Mouse (Mus musculus) kidney, embryonic 15.5 days (tissue): Measurements from ENCODE around the gene Osr1. TPM values are rescaled to one million over a fixed set of nuclear protein-coding genes. Genes with fewer than 3 reads are reported as not detected.

Source experiments
- ATAC-seq: fragments of 200-750 bp; cut with Nextera tagmentation; replicated peaks from 2 replicates; pipeline ENCODE4 v1.8.0; 2017; ENCODE audit warnings: moderate TSS enrichment; ENCODE audit not compliant: low FRiP score
- H3K27ac ChIP-seq: fragments of 300-500 bp; sonication (generic); 2 replicates; pipeline ENCODE4 v1.5.1; 2015; ENCODE audit warnings: mild to moderate bottlenecking, inconsistent platforms
- H3K27me3 ChIP-seq: fragments of 300-500 bp; sonication (generic); 2 replicates; pipeline ENCODE4 v1.6.1; 2015; ENCODE audit warnings: inconsistent platforms
- H3K36me3 ChIP-seq: fragments of 300-500 bp; sonication (generic); 2 replicates; pipeline ENCODE4 v1.6.1; 2015; ENCODE audit warnings: inconsistent platforms
- H3K4me1 ChIP-seq: fragments of 300-500 bp; sonication (generic); 2 replicates; pipeline ENCODE4 v1.6.1; 2015; ENCODE audit warnings: inconsistent platforms
- H3K4me2 ChIP-seq: fragments of 300-500 bp; sonication (generic); 2 replicates; pipeline ENCODE4 v1.6.1; 2015; ENCODE audit warnings: moderate library complexity, mild to moderate bottlenecking, inconsistent platforms
- H3K4me3 ChIP-seq: fragments of 300-500 bp; sonication (generic); replicated peaks from 2 replicates; pipeline ENCODE4 v1.5.1; 2015; ENCODE audit warnings: mild to moderate bottlenecking, inconsistent platforms
- H3K9ac ChIP-seq: fragments of 300-500 bp; sonication (generic); 2 replicates; pipeline ENCODE4 v1.6.1; 2015; ENCODE audit warnings: mild to moderate bottlenecking, inconsistent platforms
- H3K9me3 ChIP-seq: fragments of 300-500 bp; sonication (generic); replicated peaks from 2 replicates; pipeline ENCODE4 v1.6.1; 2016; ENCODE audit warnings: inconsistent platforms
- WGBS: fragments of 180-500 bp; shearing (Covaris S2); methylation state at CpG from one replicate; pipeline ENCODE4 v1.1.7; 2015; ENCODE audit warnings: mixed read lengths; 5-methylcytosine and 5-hydroxymethylcytosine counted together
- polyA plus RNA-seq: library from polyadenylated mRNA; unstranded; fragments of >200 nt; fragmentation: Nextera tagmentation; extraction: Ambion mirVana; gene quantifications from 2 replicates; pipeline ENCODE4 v1.2.1, GENCODE M21; 2015

The Osr1 gene
- polyA plus RNA-seq, 1 experiment from 2014 or later, result 35.7 TPM

GRCm38 (mm10) chr12:9578591-9578990 lies 8.7 kb downstream of the Osr1 start:
- peaks cover 93% of the 10 kb centered on the region for H3K27me3 ChIP-seq
- H3K4me3 ChIP-seq, result no peak overlapping the region
- H3K9ac ChIP-seq, result no peak overlapping the region
- no peaks in the 10 kb centered on the region for H3K9me3 ChIP-seq
- H3K36me3 ChIP-seq, result no peaks in the 10 kb centered on the region
- H3K27ac ChIP-seq, result no peak overlapping the region
- peaks cover 53% of the 10 kb centered on the region for H3K4me1 ChIP-seq
- ATAC-seq, result no peak
- WGBS, result 43% methylated on average over 4 of the region's 4 CpGs
- peak overlapping the region; percentile 59 for H3K4me2 ChIP-seq

GRCm38 (mm10) chr12:9579301-9580030 lies 9.6 kb downstream of the Osr1 start:
- Histone ChIP-seq H3K27me3 (peaks cover 95% of the 10 kb centered on the region), H3K9ac (no peak overlapping the region), H3K9me3 (no peaks in the 10 kb centered on the region), H3K27ac (no peak overlapping the region), H3K4me3 (peak overlapping the region; percentile 36; the same call in 1 of the 2 replicates), H3K4me2 (peak overlapping the region; percentile 59), H3K4me1 (peaks cover 50% of the 10 kb centered on the region), H3K36me3 (no peaks in the 10 kb centered on the region)
- 10% methylated on average over 31 of the region's 31 CpGs for WGBS
- ATAC-seq, result no peak

GRCm38 (mm10) chr12:9580041-9580905 lies 10.4 kb downstream of the Osr1 start:
- Histone ChIP-seq H3K4me1 (peaks cover 50% of the 10 kb centered on the region), H3K36me3 (no peaks in the 10 kb centered on the region), H3K9ac (peak overlapping the region; percentile 31; the same call in 1 of the 2 replicates), H3K4me3 (peak overlapping the region; percentile 36), H3K27ac (no peak overlapping the region), H3K4me2 (peak overlapping the region; percentile 59), H3K9me3 (no peaks in the 10 kb centered on the region), H3K27me3 (peaks cover 89% of the 10 kb centered on the region)
- 5% methylated on average over 33 of the region's 33 CpGs for WGBS
- ATAC-seq, result no peak

- H3K4me3 ChIP-seq, result peak overlapping the region; percentile 36
- ATAC-seq, result no peak
- no peak overlapping the region for H3K27ac ChIP-seq
- H3K9me3 ChIP-seq, result no peaks in the 10 kb centered on the region
- H3K36me3 ChIP-seq, result no peaks in the 10 kb centered on the region
- 0 out of 2 replicates have a peak overlapping the region, but pooled peaks have one; percentile 3 for H3K9ac ChIP-seq
- peaks cover 83% of the 10 kb centered on the region for H3K27me3 ChIP-seq
- peak overlapping the region; percentile 59 for H3K4me2 ChIP-seq
- WGBS, result 6% methylated on average over 30 of the region's 30 CpGs
- H3K4me1 ChIP-seq, result peaks cover 52% of the 10 kb centered on the region
These were observed 11.1 kb downstream of the Osr1 start for GRCm38 (mm10) chr12:9581011-9581410.

- Histone ChIP-seq H3K27ac (no peak overlapping the region), H3K27me3 (peaks cover 78% of the 10 kb centered on the region), H3K36me3 (no peaks in the 10 kb centered on the region), H3K4me1 (peaks cover 49% of the 10 kb centered on the region), H3K4me2 (peak overlapping the region; percentile 59), H3K4me3 (peak overlapping the region; percentile 36), H3K9me3 (no peaks in the 10 kb centered on the region), H3K9ac (no peak overlapping the region)
- 23% methylated on average over 12 of the region's 12 CpGs for WGBS
- no peak for ATAC-seq
These were observed 11.6 kb downstream of the Osr1 start for GRCm38 (mm10) chr12:9581506-9581905.

- no peak overlapping the region for H3K4me3 ChIP-seq
- H3K27ac ChIP-seq, result no peak overlapping the region
- H3K4me1 ChIP-seq, result peaks cover 43% of the 10 kb centered on the region
- WGBS, result 34% methylated on average over 14 of the region's 14 CpGs
- H3K27me3 ChIP-seq, result peaks cover 69% of the 10 kb centered on the region
- H3K9me3 ChIP-seq, result no peaks in the 10 kb centered on the region
- no peak overlapping the region for H3K9ac ChIP-seq
- no peak for ATAC-seq
- no peaks in the 10 kb centered on the region for H3K36me3 ChIP-seq
- H3K4me2 ChIP-seq, result no peak overlapping the region
These were observed 12.5 kb downstream of the Osr1 start for GRCm38 (mm10) chr12:9582248-9582995.

- Histone ChIP-seq H3K27me3 (peaks cover 59% of the 10 kb centered on the region), H3K4me1 (peaks cover 43% of the 10 kb centered on the region), H3K4me2 (no peak overlapping the region), H3K9me3 (no peaks in the 10 kb centered on the region), H3K36me3 (no peaks in the 10 kb centered on the region), H3K27ac (no peak overlapping the region), H3K4me3 (no peak overlapping the region), H3K9ac (no peak overlapping the region)
- ATAC-seq, result no peak
- 33% methylated on average over 2 of the region's 2 CpGs for WGBS
These were observed 13.5 kb downstream of the Osr1 start for GRCm38 (mm10) chr12:9583380-9583779.

GRCm38 (mm10) chr12:9584366-9585084 lies 14.6 kb downstream of the Osr1 start:
- Histone ChIP-seq H3K9ac (0 out of 2 replicates have a peak overlapping the region, but pooled peaks have one; percentile 35), H3K27me3 (peaks cover 48% of the 10 kb centered on the region), H3K4me3 (peak overlapping the region; percentile 49), H3K27ac (no peak overlapping the region), H3K9me3 (no peaks in the 10 kb centered on the region), H3K4me2 (peak overlapping the region; percentile 79), H3K36me3 (no peaks in the 10 kb centered on the region), H3K4me1 (peaks cover 36% of the 10 kb centered on the region)
- ATAC-seq, result peak; percentile 94
- 2% methylated on average over 23 of the region's 23 CpGs for WGBS

GRCm38 (mm10) chr12:9585085-9585453 lies 15.2 kb downstream of the Osr1 start:
- Histone ChIP-seq H3K4me1 (peaks cover 31% of the 10 kb centered on the region), H3K4me3 (peak overlapping the region; percentile 49), H3K27ac (0 out of 2 replicates have a peak overlapping the region, but pooled peaks have one; percentile 7), H3K9me3 (no peaks in the 10 kb centered on the region), H3K9ac (0 out of 2 replicates have a peak overlapping the region, but pooled peaks have one; percentile 17), H3K27me3 (peaks cover 42% of the 10 kb centered on the region), H3K36me3 (no peaks in the 10 kb centered on the region), H3K4me2 (peak overlapping the region; percentile 79)
- peak; percentile 65 for ATAC-seq
- 2% methylated on average over 7 of the region's 7 CpGs for whole genome bisulfite sequencing

GRCm38 (mm10) chr12:9587732-9588131 lies 17.8 kb downstream of the Osr1 start:
- Histone ChIP-seq H3K4me2 (no peak overlapping the region), H3K36me3 (no peaks in the 10 kb centered on the region)

GRCm38 (mm10) chr12:9589561-9590134 lies 19.7 kb downstream of the Osr1 start:
- Histone ChIP-seq H3K4me2 (no peak overlapping the region), H3K27ac (no peak overlapping the region), H3K9ac (no peak overlapping the region), H3K9me3 (no peaks in the 10 kb centered on the region), H3K27me3 (0 out of 2 replicates have a peak, but pooled peaks cover under 1% of the 10 kb centered on the region), H3K36me3 (no peaks in the 10 kb centered on the region), H3K4me3 (no peak overlapping the region), H3K4me1 (peaks cover 8% of the 10 kb centered on the region)
- 82% methylated on average over 7 of the region's 7 CpGs for WGBS
- no peak for ATAC-seq

More at GRCm38 (mm10) chr12:9587732-9588131, 17.8 kb downstream of the Osr1 start:
- no peak for ATAC-seq
- H3K27me3 ChIP-seq, result peaks cover 19% of the 10 kb centered on the region
- no peak overlapping the region for H3K27ac ChIP-seq
- H3K4me3 ChIP-seq, result no peak overlapping the region
- no peaks in the 10 kb centered on the region for H3K9me3 ChIP-seq
- 91% methylated on average over 1 of the region's 1 CpGs for WGBS
- peaks cover 13% of the 10 kb centered on the region for H3K4me1 ChIP-seq
- no peak overlapping the region for H3K9ac ChIP-seq
